Mouse (Mus musculus) WW6 (cell line): ENCODE measurements around the gene Mon2.
A peak's percentile ranks its signal among the peaks of the same experiment; 100 is the strongest.
"Not testable (repeated sequence)": the region's sequence is repeated elsewhere in the genome, so short reads cannot be mapped to it uniquely, and the experiment has no call there.

ENCODE experiments used
- DNase-seq: peaks from one replicate; pipeline ENCODE4 v3.0.0-alpha.2; 2013; ENCODE audit warnings: low read depth, low spot score

Mon2 gene

DNA sequence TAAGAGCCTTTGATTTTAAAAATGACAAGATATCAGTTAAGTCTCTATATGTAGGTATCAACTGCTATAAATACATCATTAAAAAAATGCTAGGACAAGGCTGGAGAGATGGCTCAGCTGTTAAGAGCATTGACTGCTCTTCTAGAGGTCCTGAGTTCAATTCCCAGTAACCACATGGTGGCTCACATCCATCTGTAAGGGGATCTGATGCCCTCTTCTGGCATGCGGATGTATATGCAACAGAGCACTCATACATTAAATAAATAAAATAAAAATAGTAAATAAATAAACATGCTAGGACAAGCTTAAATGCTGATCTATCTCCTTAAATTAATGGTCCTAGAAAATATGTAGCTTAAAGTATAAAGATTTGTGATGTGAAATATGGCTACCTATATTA lies 19.2 kb downstream of the Mon2 start:
- DNase-seq: no peak

DNA sequence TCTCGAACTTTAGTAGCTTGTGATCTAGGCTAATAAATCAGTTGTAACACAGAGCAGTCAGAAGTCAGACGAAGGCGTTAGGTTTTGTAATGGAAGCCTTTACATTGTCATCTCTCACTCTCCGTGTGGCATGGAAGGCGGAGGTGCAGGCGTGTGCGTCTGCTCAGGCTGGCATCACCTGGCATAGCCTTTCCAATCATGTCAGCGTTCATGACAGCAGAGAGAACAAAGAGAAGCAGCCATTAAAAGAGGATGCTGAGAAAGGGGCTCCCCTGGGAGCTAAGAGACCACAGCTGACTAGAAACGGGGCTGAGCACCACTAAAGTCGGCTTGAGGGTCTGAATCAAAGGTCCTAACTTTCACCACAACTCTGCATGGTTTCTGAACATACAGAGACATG lies 19.8 kb downstream of the Mon2 start:
- no peak for DNase-seq

DNA sequence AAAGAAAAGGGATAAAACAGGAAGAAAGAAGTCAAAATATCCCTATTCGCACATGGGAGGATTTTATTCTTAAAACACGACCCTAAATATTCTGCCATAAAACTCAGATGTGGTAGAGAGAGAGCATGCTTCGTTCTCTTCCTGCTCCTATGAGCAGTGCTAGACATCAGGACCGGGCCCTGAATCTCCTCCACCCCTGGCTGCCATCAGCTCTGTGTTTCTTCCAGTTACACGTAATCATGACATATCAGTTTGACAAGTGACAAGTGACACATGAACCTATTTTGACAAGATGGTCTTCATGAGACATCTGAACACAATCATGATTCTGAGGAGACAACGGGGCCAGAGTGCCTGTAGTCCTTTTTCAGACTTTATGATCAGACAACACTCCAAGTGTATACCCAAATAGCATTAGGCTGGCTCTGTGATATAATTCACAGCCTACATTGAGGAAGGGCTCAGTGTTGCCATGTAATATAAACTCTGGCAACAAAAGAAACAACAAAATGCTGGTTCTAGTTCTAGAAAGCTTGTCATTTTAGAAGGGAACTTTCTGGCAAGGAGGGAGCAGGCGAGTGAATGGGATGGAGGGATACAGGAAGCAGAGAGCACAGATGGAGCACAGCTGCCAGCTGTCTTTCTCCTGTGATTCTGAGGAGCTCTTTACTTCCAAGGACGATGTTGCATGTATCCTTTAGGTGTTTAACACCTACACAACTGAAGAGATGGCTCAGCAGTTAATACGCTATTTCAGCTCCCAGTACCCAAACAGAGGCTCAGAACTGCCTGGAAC lies 20.9 kb downstream of the Mon2 start:
- no peak for DNase-seq

DNA sequence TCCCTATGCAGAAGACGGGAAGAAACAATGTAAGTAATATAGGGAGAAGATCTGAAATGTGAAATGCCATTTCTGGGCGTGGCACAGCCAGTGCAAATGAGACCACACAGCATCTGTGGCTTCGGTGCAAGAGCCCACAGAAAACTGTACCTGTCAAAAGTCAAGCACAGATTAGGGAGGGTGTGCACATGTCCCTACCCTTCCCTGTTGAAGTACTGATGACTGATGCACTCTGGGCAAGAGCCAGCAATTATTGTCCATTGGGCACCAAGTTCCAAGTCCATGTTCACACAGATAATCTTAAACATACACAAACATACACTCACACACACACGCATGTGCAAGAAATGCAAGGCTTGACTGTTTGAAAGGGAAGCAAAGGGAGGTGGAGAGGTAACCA lies 22.7 kb downstream of the Mon2 start:
- no peak for DNase-seq

DNA sequence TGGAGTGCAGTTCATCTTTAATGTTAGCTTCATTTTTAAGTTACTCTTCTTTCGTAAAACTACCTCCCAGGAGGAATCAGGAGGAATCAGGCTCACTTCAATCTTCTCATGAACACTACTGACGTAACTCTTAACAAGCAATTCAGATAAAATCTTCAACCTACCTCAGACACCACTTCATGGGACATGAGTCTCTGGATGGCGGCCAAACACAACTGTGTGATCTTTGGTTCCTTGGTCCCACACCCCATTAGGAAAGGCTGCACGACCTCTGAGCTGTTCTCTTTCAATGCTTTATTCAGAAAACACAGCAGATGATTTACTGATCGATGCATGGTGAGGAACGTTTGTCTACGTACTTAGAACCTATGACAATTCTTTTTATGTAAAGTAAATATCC lies 24.3 kb downstream of the Mon2 start:
- no peak for DNase-seq

DNA sequence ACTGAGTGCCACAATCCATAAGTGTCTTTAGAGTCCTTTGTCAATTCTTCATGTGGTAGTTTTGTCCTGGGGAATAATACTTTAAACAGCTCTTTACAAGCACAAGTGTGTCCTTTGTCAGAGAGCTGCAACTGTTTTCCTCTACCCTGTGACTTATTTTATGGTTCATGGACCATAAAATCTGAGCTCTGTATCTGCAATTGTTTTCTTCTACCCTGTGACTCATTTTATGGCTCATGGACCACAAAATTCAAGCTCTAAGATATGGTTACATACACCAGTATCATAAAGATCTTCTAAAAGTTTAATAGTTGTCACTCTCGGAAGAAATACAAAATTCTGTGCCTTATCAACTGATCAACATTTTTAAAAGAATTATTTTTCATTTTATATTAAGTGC lies 27.6 kb downstream of the Mon2 start:
- DNase-seq: no peak

DNA sequence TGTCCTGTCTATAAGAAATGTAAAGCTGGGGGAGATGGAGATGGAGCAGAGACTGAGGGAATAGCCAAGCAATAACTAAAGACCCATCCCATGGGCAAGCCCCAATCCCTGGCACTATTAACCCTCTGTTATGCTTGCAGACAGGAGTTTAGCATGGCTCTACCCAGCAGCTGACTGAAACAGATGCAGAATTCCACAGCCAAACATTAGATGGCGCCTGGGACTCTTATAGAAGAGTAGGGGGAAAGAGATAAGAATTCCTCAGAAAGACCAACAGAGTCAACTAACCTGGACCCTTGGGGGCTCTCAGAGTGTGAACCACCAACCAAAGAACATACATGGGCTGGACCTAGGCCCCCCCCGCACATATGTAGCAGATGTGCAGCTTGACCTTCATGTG lies 36.4 kb downstream of the Mon2 start:
- no peak for DNase-seq

DNA sequence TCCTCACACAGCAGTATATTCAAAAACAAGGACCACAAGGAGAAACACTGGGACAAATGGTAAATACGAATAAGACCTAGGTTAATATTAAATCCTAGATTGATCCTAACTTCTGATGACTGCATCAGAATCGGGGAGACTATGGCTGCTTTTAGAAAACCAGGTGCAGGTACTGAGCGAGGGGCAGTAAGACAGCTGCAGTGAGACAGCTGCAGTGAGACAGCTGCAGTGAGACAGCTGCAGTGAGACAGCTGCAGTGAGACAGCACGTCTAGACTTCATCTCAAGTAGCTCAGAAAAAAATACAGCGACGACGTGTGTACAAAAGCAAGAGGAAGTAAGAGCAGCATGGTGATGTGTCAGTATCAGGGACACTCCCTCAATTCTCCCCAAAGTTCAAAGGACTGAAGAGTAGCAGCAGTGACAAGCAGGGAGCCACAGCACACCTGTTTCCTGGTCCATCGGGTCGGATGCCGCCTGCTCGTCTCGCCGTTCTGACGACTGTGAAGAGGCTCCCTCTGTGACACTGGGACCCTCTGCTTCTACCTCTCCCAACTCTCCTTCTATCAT lies 44.1 kb downstream of the Mon2 start:
- DNase-seq: no peak

DNA sequence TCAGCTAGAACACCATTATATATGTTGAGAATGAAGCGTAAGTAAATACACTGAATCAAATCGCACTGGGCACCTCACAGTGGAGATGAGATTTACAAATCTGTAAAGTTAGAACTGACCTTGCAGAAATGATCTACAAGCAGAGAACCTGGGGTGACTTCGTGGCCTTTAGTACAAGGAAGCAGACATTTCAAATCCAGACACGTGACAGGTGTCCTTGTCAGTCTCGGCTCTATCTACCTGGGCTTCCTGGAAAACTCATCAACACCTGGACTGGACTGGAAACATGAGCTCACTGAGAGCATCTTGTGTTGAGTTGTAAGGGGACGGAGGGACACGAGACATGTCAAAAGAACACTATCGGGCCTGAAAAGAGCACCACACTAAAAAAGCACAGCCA lies 44.9 kb downstream of the Mon2 start:
- no peak for DNase-seq

DNA sequence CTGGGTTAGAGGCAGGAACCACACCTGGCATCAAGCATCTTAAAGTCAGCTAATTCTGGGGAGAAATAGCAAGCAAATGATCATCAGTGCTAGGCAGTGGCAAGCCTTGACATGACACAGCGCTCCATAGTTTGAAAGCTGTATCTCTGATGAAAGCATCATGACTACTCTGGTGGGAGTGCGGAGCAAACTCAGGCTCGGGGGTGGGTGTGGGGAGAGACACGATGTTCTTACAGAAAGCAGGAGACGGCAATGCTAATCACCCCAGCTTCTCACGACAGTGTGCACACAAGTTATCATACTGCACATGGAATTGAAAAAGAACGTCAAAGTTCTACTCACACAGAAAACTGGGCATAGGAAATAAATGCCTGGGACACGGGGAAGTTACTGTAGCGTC lies 45.7 kb downstream of the Mon2 start:
- DNase-seq: no peak

DNA sequence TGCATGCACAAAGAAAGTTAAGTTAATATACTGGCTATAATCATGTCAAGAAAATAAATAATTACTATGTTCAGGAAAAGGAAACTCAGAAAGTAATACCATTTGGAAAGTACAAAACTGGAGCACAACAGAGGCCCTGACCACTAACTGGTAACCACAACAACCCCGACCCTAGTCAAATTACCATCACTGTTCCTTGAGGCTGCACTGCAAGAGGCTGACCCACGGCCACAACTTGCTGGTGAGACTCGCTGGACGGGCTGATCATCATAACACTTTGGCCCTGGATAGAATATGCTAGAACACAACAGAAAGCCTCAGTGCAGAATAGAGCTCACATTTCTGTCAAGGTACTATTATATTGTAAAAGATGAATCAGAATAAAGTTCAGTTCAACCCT lies 47.4 kb downstream of the Mon2 start:
- no peak for DNase-seq

DNA sequence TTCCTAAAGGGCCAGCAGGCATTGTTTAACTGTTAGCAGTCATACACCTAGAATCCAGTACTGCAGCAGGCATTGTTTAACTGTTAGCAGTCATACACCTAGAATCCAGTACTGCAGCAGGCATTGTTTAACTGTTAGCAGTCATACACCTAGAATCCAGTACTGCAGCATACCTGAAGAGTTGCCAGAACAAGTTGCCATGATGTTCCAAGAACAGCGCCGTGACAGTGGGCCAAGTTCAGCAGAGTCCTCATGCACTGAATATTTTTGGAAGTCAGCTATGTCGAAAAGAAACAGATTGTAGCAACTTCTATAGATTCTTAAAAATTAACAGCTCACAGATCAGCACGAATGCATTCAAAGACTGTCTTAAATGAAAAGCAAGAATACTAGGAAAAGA lies 49.6 kb downstream of the Mon2 start:
- DNase-seq: not testable (repeated sequence)

DNA sequence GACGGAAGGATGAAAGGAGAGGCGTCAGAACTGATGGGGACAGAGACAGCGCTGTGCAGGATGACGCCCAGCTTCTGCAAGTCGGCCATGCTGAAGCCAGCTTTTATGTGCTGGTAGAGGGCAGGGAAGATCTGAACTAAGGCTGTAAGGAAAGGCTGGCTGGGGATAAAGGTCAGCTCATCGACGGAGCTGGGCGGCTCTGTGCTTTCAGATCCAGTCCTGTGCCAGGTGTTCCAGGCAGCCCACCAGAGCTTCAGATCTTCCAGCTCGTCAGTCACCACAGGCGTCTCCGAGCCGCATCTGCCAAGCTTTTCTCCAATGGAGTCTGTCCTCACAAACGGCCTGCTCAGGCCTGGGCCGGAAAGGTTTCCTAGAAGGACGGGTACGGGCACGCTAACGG lies 62.9 kb downstream of the Mon2 start:
- DNase-seq: peak; percentile 50

DNA sequence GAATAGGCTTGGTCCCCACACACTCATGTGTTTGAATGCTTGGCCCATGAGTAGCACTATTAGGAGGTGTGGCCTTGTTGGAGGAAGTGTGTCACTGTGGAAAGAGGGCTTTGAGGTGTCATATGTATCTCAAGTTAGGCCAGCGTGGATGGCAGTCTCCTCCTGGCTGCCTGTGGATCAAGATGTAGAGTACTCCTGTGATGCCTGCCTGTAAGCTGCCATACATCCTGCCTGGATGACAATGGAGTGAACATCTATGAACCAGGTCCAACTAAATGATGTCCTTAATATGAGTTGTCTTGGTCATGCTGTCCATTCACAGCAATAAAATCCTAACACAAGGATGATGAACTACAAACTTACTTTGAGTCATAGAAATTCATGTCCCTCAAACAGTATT lies 64.9 kb downstream of the Mon2 start:
- DNase-seq: no peak

DNA sequence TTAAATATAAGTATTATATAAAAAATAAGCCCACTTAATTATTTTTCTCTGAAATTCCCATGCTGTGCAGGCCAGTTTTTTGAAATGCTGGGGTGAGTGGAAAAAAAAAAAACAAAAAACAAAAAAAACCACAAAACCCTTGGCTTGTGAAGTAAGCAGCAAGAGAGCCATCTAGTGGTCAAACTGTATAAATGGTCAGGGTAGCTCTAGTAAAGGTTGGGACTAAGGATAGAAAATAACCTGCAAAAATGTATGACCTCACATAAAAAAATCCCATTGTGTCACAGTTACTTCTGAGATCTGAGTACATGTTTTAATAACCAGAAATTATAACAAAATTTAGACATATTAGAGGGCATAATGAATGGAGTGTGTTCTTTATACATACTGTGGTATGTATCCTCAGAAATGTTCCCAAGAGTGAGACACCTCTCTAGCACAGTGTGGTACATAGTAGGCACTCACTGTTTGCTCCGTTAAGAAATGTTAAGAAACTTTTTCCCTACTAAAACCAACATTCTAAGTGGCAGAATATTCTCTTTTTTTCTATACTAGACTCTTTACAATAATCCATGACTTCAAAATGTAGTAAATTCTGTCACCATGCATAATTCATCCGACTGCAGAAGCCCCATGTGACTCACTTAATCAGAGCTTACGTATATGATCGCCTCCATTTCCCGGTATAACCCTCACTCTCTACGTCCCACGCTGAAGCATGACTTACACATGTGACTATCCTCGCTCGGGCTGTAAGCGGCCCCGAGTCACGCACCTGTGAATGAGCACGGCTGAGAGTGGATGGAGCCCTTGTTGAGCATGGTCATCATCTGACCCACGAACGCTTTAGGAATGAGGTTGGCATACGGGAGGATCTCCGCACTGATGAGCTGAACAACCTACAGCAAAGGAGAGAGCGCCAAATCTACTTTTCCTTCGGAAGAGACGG lies 70.8 kb downstream of the Mon2 start:
- no peak for DNase-seq

DNA sequence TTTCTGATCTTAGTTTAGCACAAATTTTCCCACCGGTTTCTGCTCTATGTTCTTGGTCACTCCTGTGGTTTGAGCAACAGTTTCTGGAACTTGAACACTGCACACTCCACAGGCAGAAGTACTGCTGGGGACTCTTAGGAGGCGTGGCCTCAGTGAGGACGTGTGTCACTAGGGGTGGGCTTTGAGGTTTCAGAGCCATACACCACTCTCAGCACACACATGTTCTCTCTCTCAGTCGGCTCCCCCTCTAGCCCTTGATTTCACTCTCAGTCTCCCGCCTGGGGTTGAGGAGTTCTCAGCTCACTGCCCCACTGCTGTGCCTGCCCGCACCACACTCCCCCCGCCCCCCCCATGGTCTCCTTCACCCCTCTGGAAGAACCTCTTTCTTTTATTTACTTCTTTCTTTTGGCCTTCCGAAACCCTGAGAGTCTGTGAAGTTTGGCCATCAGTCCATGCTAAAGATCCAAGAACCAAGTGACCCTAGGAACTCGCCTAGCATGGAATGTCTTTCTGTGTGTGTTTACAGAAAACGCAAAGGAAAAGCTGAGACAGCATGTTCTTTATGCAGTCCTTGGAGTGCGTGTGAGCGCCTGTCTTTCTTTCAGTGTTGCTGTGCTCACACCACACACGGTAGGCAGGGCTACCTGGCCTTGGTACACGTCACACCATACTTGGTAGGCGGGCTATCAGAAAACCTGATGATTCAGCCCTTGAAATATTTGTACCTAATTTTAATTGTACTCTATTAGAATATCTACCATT lies 71.6 kb downstream of the Mon2 start:
- no peak for DNase-seq

DNA sequence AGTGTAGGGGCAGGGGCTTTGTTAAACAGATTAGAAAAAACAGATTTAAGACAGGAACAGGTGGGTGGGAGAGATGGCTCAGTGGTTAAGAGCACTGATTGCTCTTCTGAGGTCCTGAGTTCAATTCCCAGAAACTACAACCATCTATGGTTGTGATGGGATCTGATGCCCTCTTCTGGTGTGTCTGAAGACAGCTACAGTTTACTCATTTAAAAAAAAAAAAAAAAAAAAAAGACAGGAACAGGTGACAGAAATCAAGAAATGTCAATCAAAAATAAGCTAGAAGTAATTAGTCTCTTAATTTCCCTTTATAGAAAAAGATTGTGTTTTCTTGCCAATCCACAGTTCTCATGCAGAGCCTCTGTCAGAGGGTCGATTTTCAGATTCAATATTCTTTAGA lies 74.3 kb downstream of the Mon2 start:
- DNase-seq: no peak

DNA sequence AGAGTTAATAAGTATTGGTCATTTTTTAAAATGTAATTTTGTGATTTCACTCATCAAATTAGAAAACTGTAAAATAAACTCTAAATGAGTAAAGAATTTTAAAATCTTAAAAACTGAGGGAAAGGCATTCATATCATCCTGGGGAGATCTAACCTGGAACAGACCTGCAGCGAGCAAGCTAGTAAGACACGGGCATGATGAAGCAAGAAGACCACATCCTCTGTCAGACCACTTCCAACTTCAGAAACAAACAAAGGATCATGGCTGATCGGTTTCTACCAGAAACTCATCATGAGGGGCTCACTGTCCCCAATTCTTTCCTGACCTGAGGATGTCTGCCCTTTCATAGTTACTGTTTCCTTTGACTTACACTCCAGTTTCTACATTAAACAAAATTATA lies 74.9 kb downstream of the Mon2 start:
- DNase-seq: no peak

DNA sequence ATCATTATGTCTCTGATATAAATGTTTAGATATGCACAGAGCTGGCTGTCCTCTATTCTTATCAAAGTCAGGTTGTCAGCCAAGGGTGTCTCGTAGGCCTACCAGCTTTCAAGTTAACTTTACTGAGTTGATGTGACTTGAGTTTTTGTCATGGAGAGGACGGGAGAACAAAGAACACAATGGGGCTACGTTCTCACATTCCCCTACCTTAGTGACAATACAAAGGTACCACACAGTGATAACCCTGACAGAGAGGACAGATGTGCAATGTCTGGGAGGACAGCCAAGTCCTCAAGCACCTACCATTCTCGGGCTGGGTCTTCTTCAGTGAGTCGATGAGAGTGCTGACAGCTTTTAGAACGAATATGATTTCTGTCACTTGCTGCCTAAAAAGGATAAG lies 76.9 kb downstream of the Mon2 start:
- DNase-seq: no peak

DNA sequence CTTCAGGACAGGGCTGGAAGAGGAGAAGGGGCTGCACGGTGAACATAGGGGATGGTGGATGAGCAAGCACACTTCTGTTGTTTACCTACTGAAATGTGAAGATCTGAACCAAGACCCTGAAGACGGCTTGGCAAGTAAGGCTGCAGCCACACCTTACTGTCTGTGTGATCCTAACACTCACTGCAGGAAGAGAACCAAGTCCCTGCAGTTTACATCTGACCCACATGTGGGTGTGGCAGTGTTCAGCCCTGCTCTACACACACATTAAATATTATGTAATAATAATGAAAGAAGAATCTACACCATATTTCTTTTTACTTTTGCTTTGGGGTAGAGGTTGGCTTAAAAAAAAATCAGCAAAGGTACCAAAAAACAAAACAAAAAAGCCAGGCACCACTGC lies 78.5 kb downstream of the Mon2 start:
- no peak for DNase-seq

DNA sequence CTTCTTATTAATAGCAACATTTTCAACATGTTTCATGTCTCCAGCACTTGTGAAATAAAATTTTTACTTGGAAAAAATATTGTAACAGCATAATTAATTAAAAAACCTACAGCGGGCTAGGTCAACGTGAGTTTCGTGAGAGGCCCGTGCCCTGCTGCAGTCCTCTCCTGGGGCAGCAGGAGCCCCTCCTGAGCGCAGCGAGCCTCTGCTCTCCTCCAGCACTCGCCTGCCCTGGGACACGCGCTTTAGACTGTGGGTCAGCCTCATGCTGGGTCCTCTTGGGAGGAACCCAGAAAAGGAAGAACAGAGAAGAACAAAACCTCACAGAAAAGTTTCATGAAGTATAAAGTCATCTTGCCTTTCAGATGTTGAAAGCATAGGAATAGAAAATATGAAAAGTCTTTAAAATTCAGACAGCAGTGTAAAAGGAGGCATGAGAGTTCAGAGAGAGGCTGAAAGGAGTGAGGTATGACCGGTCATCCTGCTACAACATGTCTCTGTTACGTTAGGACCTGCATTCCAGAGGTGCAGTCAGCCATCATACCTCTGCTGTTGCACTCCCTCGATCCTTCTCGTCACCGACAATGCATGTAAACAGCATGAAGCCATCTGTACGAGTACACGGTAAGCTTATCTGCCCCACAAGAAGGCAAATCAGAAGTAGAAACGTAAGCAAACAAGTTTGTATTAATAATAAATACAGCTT lies 81.8 kb downstream of the Mon2 start:
- DNase-seq: no peak
